Mouse (Mus musculus) regulatory T cell (primary cell): ENCODE measurements around the gene Mettl13.

Experiments
- in situ Hi-C: fragments of 300-600 bp; cut with MboI, MseI; formaldehyde crosslinking; loops from one replicate; pipeline ENCODE4 v1.15.1; 2025; ENCODE audit warnings: high pct_unique_total_duplicates

The Mettl13 gene

DNA sequence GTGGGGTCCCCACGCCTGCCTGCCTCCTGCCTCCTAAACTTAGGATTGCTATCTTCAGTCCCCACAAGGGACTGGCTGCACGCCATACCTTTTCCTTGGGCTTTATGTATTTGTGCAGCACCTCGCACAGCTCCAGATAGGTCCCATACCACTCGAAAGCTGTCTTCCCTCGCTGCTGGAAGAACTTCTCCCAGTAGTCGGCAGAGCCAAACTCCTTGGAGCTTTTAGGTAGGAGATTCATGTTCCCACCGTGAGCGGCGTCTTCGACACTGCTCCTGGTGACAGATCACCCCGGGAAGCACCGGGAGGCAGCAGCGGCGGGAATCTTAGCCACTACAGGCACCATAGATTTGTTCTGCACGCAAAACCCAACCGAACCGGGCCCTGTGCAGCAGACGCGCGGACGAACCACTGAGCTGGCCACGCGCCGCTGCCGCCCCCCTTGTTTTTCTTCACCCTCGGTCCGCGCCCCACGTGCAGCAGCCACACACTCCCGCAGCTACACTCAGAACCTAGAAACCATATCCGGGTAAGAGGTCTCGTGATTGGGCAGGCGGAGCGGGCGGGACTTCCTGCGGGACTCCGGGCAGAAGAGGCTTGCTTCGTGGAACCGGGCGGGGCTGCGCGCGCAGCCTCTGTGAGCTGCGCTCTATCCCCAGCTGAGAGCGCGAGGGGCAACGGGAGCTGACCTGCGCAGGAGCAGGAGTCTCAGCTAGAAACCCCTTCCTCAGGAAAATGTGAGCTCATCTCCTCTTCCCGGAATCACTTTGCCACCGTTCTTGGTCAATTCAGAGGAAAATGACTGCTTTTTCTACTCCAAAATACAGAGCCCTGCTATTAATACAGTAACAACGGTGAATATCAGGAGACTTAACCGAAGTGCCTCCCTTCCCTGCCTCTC, at the start of gene Mettl13:
TSS of gene Mettl13 (minus strand) at position 536 of the 901 bp plus-strand sequence.
- in situ Hi-C loops = no loop called here

DNA sequence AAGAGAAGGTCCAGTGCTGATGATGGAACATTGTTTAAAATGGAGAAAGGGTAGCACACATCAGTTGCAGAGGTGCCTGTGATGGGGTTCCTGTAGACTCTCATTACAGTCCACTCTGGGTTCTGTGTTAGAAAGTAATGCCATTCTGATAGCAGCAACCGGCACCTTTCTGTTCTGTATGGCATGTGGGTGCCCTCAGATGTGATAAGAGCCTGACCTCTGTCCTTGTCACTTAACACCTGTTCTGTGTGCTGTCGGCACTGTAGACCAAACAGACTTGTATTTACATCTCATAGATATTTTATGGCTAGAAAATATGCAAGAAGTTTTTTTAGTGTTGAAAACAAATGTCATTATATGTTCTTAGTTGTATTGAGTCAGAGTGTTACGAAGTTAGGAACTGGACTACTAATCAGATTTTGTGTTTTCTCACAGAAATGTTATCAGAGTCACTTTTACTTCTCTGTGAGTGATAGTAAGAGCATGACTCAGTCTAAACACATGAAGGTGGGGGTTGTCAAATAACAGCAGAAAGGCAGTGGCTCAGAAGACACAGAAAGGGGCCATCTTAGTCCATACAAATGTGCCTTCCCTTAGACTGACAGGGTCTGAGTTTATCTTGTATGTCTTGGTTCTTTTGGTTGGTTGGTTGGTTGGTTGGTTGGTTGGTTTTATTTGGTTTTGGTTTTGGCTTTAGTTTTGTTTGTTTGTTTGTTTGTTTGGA, 49.2 kb upstream of the Mettl13 start:
- in situ Hi-C loops = no loop called here

DNA sequence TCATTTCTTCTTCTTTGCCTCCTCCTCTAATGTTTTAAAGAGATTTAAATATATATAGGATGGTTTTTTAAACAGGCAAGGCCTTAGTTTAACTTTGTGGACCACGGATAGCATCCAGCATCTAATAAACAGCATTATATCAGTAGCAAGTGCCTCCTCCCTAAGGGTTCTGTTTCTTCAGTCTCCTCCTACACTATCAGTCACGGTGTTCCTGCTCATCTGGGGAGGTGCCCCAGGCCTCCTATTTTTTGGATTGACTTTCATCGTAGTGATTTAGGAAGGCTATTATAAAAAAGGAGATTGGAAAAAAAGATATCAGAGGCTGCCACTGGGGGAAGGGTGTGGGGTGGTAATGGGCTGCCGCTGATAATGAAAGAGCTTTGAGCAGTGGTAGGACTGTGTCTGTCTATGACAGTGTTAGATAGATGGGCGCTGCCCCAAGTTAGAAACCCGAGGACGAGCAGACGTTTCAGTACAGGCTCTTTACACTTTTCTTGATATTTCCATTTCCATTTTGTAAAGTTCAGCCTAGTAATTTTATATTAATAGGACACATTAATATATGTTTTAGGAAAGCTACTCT, 42.2 kb upstream of the Mettl13 start:
- in situ Hi-C loops = no loop called here

DNA sequence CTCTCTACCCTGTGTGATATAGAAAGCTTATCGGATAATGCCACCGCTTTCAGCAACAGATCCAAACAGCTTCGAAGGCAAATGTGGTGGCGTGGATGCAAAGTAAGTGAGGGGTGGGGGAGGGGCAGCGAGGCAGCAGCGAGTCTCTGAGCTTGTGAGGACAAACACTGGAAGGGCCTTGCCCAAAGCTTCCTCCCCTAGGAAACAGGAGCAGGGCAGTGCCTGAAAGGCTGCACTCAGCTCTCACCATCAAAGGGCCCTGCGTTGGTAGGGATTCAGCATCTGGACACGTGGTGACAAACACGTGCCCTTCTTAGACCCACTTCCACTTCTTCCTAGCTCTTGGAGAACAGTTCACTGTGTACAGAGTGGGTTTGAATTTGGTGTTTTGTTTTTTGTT, 41.1 kb upstream of the Mettl13 start:
- in situ Hi-C loops = no loop called here

DNA sequence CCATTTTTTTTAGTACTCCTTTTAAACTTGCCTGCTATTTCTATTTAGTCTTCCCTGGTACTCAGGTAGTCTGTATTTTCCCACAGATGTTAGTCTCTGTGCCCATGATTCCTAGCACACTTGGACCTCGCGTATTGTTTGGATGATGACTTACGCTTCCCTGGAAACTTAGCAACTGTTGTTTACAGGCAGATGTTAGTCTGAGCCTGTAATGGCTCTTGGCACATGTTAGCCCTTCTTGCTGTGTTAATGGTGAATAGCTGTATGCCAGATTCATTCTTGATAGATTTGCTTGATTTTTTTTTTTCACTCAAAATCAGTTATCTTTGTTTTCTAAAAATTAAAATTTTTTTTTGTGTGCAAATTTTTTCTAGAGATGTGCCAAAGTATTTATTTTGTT, 40.3 kb upstream of the Mettl13 start:
- in situ Hi-C loops = no loop called here

DNA sequence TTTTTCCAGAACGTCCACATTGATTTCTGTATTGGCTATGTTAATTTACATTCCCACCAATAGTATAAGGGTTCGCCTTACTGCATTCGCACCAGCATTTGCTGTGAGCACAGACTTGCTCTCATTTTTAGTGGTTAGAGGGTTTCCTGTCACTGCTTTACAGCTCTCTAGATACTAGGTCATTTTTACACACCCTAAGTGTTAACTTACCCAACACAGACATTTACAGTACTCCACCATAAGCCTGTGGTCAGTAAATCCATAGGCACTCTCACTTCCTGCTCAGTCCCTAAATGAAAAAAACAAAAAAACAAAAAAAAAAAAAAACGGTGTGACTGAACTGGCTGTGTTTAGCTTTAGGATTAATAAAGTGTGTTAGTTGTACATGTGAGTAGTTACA, 37.9 kb upstream of the Mettl13 start:
- in situ Hi-C loops = no loop called here

DNA sequence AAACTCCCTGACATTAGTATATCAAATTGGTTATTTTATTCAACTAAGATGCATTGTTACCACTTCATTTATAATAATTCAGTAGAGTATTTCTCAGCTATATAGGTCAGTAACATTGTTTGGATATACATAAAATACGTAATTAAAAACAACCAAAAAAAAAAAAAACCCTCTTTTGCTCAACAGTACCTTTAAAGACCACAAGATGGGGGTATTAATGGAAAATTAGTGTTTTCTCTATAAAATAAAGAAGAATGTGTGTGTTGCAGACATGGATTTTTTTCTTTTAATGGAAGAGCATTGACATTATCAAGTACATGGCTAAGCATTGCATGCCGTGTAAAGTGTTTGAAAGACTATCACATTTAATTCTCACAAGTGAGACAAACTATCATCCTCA, 34.5 kb upstream of the Mettl13 start:
- in situ Hi-C loops = no loop called here

DNA sequence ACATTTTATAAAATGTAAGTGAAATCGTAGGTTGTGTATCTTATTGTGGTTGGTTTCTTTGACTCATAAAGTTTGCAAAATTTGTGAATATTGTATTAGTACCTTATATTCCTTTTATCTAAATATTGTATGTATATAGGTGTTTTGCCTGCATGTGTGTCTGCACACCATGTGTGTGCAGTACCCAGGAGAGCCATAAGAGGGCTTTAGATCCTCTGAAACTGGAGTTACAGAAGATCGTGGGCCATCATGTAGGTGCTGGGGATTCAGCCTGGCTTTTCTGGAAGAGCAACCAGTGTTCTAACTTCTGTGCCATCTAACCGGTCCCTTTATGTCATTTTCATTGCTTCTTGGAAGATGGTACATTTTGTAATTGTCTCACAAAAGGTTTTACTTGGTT, 26.7 kb upstream of the Mettl13 start:
- in situ Hi-C loops = no loop called here

DNA sequence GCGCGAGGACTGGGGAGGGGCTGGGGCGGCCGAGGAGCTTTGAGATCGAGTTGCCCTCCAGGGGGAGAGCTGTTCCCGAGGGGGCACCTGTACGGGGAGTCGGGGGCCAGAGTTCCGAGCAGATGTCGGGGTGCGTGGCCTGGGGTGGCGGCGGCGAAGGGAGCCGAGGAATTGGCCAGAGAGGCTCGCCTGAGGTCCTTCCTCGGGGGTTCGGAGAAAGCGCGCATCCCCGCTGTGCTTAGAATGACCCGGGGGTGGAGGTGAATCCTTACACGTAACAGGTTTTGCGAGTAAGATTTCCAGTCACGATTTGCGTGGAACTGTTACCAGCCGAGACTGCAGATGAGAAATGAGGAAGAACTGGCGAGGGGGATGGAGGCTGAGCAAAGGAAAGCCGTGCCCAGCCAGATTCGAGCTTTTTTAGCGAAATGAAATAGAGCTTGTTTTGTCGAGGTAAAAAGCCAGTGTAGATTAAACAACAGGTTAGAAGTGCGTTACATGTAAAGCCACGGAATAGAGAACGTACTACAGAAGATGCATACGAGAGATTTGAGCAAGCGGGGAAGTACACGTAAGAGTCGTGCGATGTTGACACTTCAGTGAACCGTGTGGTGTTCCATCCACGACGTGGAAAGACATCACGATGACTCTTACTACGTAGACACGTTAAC, 22.7 kb upstream of the Mettl13 start:
- in situ Hi-C loops = no loop called here

DNA sequence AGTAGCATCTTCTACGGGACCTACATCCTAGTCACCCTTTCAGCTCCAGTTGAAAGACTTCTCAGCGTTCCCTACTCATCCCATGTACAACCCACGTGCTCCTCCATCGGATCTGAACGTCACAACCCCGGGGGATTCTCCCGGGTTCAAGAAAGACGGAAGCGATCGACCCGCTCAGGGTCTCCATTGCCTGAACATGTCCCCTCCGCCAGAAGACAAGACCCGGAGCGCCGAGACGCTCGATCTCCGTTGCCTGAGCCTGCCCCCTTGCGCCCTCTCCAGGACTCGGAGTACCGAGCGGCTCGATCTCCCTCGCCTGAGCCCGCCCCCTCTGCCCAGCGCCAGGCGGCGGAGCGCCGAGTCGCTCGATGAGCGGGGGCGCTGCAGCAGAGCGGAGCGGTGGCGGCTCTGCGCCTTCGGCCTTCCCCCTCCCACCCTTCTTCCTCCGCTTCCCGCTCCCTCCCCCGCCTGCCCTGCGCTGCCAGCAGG, 22.0 kb upstream of the Mettl13 start, which contains the start of gene Vamp4:
TSS of gene Vamp4 (plus strand) at position 256 of the 489 bp plus-strand sequence.
- in situ Hi-C loops = no loop called here

DNA sequence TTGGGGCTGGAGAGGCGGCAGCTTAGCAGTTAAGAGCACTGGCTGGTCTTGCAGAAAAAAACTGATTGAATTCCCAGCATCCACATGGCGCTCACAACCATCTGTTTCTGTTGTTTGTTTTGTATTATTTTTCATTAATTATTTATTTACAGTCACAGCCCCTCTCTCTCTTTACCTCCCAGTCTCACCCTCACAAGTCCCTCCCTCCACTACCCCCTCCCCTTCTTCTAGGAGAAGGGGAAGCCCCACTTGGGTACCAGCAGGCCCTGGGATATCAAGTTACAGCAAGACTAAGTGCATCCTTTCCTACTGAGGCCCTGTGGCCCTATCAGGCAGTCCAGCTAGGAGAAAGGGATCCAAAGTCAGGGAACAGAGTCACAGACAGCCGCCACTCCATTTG, 19.0 kb upstream of the Mettl13 start:
- in situ Hi-C loops = no loop called here

DNA sequence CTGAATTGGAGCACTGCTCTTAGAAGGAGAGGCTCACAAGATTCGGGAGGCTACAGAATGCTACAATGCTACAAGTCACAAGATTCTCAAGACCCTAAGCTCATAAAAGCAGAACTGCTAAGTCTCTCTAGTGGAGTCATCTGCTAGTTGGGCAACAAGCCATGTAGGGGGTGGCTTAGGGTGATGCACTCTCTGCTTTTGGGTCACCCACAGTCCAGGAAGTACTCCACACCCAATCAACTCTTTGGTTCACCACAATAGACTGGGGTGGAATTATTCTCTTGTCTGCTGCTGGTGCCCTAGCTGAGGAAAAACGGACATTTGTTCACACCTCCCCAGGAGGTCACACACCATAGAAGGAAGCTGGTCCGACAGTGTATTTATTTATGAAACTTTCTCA, 16.6 kb upstream of the Mettl13 start:
- in situ Hi-C loops = no loop called here

DNA sequence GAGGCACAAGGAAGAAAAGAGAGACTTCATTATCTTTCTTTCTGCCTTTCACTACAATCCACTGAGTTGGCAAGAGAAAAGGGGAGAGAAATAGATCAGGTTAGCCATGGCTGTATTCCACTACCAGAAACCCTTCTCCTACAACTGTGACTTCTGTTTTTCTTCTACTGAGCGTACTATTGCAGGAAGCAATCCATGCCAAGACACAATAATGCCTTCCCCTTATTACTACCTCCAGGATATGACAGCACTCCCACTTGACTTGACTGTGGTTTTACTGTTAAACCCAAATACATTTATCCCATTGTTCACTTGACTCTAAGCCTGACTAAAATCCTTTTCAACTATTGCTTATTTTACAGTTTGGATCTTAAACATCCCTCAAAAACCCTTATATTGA, 14.9 kb upstream of the Mettl13 start:
- in situ Hi-C loops = no loop called here

DNA sequence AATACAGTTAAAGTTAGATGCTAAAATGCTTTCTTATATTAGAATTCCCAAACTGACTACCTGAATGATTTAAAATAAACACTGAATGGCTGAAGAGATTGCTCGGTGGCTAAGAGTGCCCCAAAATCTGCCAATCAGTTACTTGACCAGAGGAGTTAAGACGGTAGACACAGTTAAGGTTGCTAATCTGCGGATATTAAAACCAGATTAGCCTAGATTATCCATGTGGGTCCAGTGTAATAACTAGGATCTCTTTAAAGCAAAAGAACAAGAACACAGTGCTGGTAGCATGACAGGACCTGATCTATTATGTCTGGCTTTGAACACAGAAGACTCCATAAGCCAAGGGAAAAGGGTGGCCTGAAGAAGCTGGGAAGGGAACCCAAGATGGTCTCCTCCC, 5.8 kb upstream of the Mettl13 start:
- in situ Hi-C loops = loop anchor here (10.0 kb wide), 1 partner anchor 111 kb away; no protein-coding TSS in a partner anchor

DNA sequence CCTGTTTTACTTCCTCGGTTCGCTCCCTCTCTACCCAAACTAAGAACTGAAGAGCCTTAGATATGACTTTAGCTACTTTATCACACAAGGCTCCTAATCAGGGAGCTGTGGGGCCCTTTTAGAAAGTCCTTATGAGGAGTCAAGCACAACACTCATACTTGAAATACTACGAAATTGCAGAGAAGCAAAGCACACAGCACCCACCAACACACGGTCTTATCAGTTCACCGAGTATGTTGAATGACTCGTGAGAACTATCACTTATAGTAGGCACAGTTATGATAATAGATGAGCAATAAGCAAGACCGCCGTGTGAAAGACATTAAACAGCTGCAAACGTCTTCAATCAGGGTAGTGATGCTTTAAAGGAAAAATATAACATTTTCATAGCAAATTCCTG, 4.6 kb upstream of the Mettl13 start:
- in situ Hi-C loops = loop anchor here (10.0 kb wide), 1 partner anchor 112 kb away; no protein-coding TSS in a partner anchor

DNA sequence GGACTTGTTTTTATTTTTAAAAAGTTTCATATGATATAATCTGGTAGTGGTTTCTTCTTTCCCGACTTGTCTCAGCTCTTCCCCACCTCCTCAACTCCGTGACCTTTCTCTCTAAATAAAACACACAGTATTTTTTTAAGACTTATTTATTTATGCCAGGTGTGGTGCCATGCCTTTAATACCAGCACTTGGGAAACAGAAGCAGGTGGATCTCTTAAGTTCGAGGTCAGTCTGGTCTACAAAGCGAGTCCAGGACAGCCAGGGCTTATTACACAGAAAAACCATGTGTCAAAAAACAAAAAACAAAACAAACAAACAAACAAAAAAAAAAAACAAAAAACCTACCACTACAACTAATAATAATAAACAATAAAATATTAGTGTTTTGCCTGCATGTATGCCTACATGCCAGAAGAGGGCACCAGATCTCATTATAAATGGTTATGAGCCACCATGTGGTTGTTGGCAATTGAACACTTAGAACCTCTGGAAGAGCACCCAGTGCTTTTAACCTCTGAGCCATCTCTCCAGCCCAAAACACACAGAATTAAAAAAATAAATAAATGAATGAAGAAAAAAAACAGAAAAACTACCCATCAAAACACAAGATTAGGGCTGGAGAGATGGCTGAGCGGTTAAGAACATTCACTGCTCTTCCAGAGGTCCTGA, 1.4 kb upstream of the Mettl13 start:
- in situ Hi-C loops = loop anchor here (10.0 kb wide), 1 partner anchor 115 kb away; no protein-coding TSS in a partner anchor

DNA sequence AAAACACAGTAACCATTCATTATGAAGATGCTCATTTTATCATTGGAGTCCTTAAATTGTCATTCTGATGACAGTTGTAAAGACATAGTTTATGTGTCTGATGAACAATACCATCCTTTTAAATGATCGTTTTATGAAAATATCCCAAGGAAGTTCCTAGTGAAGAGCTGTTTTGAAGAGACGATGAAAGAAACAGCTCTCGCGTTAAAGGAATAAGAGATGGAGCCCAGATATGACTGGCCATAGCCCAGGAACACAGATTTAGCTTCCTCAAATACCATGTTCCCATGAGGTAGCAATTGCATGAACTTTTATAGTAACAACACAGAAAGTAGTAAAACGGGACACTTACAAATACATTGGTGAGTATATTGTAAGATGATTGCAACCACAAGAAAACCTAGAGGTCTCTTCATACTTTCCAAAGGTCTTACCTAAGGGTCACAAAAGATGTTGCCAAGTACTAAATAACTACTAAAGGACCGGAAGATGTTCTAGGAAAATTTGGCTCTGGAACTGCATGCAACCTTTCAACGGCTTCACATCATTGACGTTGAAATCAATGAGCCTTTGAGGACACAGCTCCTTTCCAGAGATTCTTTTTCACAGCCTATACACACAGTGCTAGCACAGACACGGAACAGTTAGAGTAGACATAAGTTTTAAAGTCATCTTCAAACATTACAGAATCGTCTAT, 714 bp upstream of the Mettl13 start:
- in situ Hi-C loops = no loop called here

DNA sequence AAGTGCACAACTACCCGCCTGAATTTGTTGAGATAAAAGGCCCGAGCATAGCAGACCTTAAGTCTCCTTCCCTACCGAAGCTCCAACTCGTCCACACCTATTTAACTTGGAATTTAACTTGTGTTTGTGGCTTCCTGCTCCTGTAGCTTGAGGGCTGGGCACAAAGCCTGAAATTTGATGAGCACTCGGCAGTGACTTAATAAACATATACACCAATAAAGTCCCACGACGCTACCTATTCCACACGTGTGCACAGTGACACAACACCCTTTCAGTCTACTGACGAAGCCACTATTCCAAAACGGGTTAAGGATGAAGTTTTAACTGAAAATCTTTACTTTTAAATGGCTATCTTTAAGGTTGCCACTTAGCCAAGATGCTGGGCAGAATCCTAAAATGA, 744 bp downstream of the Mettl13 start:
- in situ Hi-C loops = no loop called here

DNA sequence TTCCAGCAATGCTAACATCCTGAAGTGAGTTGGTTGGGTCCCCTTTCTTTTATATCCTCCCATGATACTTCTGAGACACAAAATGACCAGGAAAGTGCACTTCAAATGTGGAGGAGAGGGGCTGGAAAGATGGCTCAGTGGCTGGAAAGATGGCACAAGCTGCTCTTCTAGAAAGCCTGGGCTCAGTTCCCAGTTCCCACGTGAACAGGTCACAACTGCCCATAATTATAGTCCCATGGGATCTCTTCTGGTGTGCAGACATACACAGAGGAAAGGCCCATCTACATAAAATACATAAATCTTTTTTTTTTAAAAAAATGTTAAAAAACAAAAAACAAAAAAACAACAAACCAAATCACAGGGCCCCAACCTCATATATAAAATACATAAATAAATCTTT, 5.1 kb downstream of the Mettl13 start:
- in situ Hi-C loops = no loop called here

DNA sequence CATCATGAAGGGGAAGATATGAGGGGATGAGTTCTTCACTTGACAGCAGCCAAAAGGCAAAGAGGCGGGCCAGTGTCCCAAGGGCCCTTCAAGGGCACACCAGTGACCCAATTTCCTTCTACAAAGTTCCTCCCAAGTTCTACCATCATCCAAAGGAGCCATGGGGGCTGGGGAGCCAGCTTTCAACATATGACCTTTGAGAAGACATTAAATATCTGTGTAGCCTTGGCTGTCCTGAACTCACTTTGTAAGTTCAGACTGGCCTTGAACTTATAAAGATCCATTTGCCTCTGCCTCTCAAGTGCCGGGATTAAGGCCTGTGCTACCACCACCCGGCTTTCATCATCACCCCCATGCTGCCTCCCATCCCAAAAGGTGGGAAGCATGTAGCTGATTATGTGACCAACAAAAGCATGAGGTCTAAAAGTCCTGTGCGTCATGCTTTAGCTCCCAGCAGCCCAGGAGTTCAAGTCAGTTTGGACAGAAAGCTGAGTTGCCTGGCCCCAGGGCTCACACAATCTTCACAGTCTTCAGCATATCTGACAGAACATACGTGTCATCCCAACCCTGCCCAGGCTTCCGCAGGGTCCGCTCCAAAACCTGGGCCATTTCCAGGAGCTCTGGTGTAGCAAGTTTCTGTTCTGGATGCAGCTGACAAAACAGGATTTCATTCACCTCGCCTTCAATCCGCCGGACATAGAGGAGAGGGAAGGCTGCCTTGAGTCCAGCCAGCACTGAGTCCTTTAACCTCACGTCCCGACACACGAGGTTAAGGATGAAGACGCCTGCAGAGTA, 14.4 kb downstream of the Mettl13 start:
- in situ Hi-C loops = no loop called here
